Comparison of ENCODE assay signal across 8 mouse cellular contexts in the genomic region with DNA sequence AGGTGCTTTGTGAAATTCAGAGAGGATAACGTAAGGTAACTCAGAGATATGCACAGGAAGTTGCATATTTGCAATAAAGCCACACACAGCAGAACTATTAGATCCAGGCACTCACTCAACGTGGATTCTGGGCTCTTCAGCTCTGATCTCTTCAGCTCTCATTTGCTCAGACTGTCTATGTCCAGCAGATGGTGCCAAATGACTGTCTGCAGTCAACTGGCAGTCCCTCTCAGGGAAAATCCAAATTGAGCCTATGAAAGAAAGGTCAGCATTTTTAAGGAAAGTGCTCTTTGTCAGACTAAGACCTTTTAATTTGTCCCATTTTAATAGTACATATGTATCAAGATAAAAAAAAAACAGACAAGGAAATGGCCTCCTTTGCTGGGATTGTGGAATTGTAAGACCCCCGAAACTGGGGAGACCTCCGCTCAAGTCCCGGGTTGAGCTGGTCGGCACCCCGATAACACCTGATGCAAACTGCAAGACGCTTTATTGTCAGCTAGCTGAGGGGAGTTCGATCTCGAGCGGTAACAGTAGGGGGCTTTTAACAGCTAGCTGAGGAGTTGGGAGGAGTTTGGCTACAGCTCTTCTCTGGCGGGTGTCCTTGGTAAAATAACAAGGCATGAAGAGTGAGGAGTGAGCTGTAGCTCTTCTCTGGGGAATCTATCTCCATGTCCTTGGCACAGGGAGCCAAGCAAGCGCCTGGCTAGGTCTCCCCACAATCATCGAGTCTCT. TPM values are rescaled to one million over a fixed set of nuclear protein-coding genes. Genes with fewer than 3 reads are reported as not detected.
DNase-seq lines count a peak whose midpoint lies in the region; ATAC-seq lines count a peak whose summit lies in the region.

No protein-coding gene starts in this region.

- no peaks in the 10 kb centered on the region for H3K27me3 ChIP-seq in intestine, embryonic 14.5 days (replicated peaks; ENCODE audit: control insufficient read depth, insufficient read depth, low read length)
- no peaks in the 10 kb centered on the region for H3K27me3 ChIP-seq in liver, embryonic 15.5 days

- H3K4me1 ChIP-seq in intestine, embryonic 14.5 days (replicated peaks; ENCODE audit: control insufficient read depth, insufficient read depth, low read length) = no peaks in the 10 kb centered on the region
- H3K4me1 ChIP-seq in liver, embryonic 15.5 days (replicated peaks) = peaks cover 47% of the 10 kb centered on the region

- DNase-seq in 3T3-L1 (ENCODE audit: low read depth, low spot score) = peak; percentile 80
- DNase-seq in ES-CJ7 (ENCODE audit: low read depth, low spot score) = peak; percentile 85
- peak; percentile 34 for DNase-seq in cerebellum, adult 9-10 months
- peak; percentile 69 for DNase-seq in forelimb bud, embryonic 11.5 days (ENCODE audit: low read depth, low spot score)
- peak; percentile 72 for DNase-seq in intestine, embryonic 14.5 days (ENCODE audit: low spot score)
- DNase-seq in retina, adult 2 months (ENCODE audit: low read depth, low spot score) = peak; percentile 73

- peak overlapping the region; percentile 26 for H3K4me3 ChIP-seq in intestine, embryonic 14.5 days (ENCODE audit: low read depth, low read length)
- 0 out of 2 replicates have a peak overlapping the region, but pooled peaks have one; percentile 4 for H3K4me3 ChIP-seq in liver, embryonic 15.5 days (replicated peaks)

- H3K9me3 ChIP-seq in intestine, embryonic 14.5 days (ENCODE audit: control insufficient read depth, low read length) = 0 out of 2 replicates have a peak, but pooled peaks cover 2% of the 10 kb centered on the region
- H3K9me3 ChIP-seq in liver, embryonic 15.5 days (replicated peaks) = peaks cover 4% of the 10 kb centered on the region; the same call in 1 of the 2 replicates

- WGBS in intestine, embryonic 14.5 days = 6% methylated on average over 14 of the region's 14 CpGs
- WGBS in liver, embryonic 15.5 days (ENCODE audit: insufficient replicate concordance) = 14% methylated on average over 14 of the region's 14 CpGs

- no peaks in the 10 kb centered on the region for H3K36me3 ChIP-seq in intestine, embryonic 14.5 days (ENCODE audit: control insufficient read depth, insufficient read depth, low read length)
- H3K36me3 ChIP-seq in liver, embryonic 15.5 days (replicated peaks) = no peaks in the 10 kb centered on the region

- no peak; the same call in 1 of the 2 replicates for ATAC-seq in intestine, embryonic 14.5 days (replicated peaks; ENCODE audit: low FRiP score, low TSS enrichment, low read depth)
- no peak for ATAC-seq in liver, embryonic 15.5 days (ENCODE audit: insufficient read depth)
- ATAC-seq in granulocyte monocyte progenitor cell, adult 5-6 weeks (replicated peaks; ENCODE audit: poor library complexity, severe bottlenecking) = no peak; the same call in 1 of the 2 replicates

- no peak overlapping the region for H3K27ac ChIP-seq in intestine, embryonic 14.5 days (ENCODE audit: low read depth)
- H3K27ac ChIP-seq in liver, embryonic 15.5 days (replicated peaks) = no peak overlapping the region

- peak overlapping the region; percentile 55 for H3K4me2 ChIP-seq in intestine, embryonic 14.5 days (ENCODE audit: low read length)
- peak overlapping the region; percentile 50 for H3K4me2 ChIP-seq in liver, embryonic 15.5 days

- H3K9ac ChIP-seq in intestine, embryonic 14.5 days (ENCODE audit: low read length) = peak overlapping the region; percentile 41; the same call in 1 of the 2 replicates
- H3K9ac ChIP-seq in liver, embryonic 15.5 days = no peak overlapping the region

RNA-seq across cellular contexts. Expression of a gene that starts 16.4 kb away (rescaled TPM):
- 7.3 and 8.2 TPM in 2 replicates for polyA plus RNA-seq in intestine, embryonic 14.5 days (2014; fragmentation: Nextera tagmentation; extraction: Ambion mirVana)
- polyA plus RNA-seq in liver, embryonic 15.5 days (2015; fragmentation: Nextera tagmentation; extraction: Ambion mirVana) = 17.4 and 20.4 TPM in 2 replicates
- 0.68 and 4.2 TPM in 2 replicates for total RNA-seq in granulocyte monocyte progenitor cell, adult 5-6 weeks (2014; fragmentation: Nextera tagmentation)
- total RNA-seq in granulocyte monocyte progenitor cell, adult 5-6 weeks (2017) = 3.7 and 7.2 TPM in 2 replicates

RNA-seq across cellular contexts. Expression of a gene that starts 57.4 kb away (rescaled TPM):
- 10.2 and 11.0 TPM in 2 replicates for polyA plus RNA-seq in intestine, embryonic 14.5 days (2014; fragmentation: Nextera tagmentation; extraction: Ambion mirVana)
- polyA plus RNA-seq in liver, embryonic 15.5 days (2015; fragmentation: Nextera tagmentation; extraction: Ambion mirVana) = 2.8 and 3.1 TPM in 2 replicates
- not detected in 2 replicates for total RNA-seq in granulocyte monocyte progenitor cell, adult 5-6 weeks (2014; fragmentation: Nextera tagmentation)
- not detected in 2 replicates for total RNA-seq in granulocyte monocyte progenitor cell, adult 5-6 weeks (2017)

Comparison
In these comparisons a context has a peak if more than half of its experiments do, and no peak if none do; other contexts are left out.
1. DNase-seq: peak in every context shown above with its lines; median percentile 85 in ES-CJ7; 80 in 3T3-L1; 73 in retina, adult 2 months; 72 in intestine, embryonic 14.5 days; 69 in forelimb bud, embryonic 11.5 days; 34 in cerebellum, adult 9-10 months.